Mouse (Mus musculus): ENCODE measurements around the gene Retreg2.

DNA sequence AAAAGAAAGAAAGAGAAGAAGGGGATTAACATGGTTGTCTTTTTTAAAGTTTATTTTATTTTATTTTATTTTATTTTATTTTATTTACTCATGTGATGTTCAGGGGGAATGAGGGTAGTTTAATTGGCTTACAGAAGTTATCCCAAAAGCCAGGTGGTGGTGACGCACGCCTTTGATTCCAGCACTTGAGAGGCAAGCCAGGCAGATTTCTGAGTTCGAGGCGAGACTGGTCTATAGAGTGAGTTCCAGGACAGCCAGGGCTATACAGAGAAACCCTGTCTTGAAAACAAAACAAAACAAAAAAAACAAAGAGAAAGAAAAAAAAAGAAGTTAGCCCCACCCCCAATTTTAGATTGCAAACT is 17.7 kb downstream of the Retreg2 start:
- TF ChIP-seq CTCF (IDR thresholded peaks at IDR 0.05; ENCODE audit: low read depth) (no peak), EP300 (IDR thresholded peaks at IDR 0.05; ENCODE audit: low read depth) (no peak)
